Mouse (Mus musculus): ENCODE measurements around the gene Gpr152.

The Gpr152 gene

GRCm38 (mm10) chr19:4171393-4172290 lies 32.1 kb downstream of the Gpr152 start:
- DNase-seq (ENCODE audit: low spot score in 2 of 2), result no peak

GRCm38 (mm10) chr19:4172925-4173324 lies 33.3 kb downstream of the Gpr152 start:
- no peak for DNase-seq (ENCODE audit: low spot score in 2 of 2)

GRCm38 (mm10) chr19:4175368-4175947 lies 35.9 kb downstream of the Gpr152 start, which contains the start of gene Carns1:
Carns1 (minus strand) TSS chr19:4175479.
- no peak for DNase-seq (ENCODE audit: low spot score in 2 of 2)

- DNase-seq (ENCODE audit: low spot score in 2 of 2), result no peak
These were observed 40.8 kb downstream of the Gpr152 start for GRCm38 (mm10) chr19:4180411-4180810.

GRCm38 (mm10) chr19:4181892-4182291 lies 42.3 kb downstream of the Gpr152 start:
- peak; percentile 47 to 55 for DNase-seq (ENCODE audit: low spot score in 2 of 2)

GRCm38 (mm10) chr19:4183689-4184088 lies 44.1 kb downstream of the Gpr152 start:
- no peak for DNase-seq (ENCODE audit: low spot score in 2 of 2)

GRCm38 (mm10) chr19:4184976-4185975 lies 45.7 kb downstream of the Gpr152 start:
- DNase-seq (ENCODE audit: low spot score in 2 of 2), result no peak

GRCm38 (mm10) chr19:4187303-4187702 lies 47.7 kb downstream of the Gpr152 start:
- DNase-seq (ENCODE audit: low spot score in 2 of 2), result no peak

- DNase-seq (ENCODE audit: low spot score in 2 of 2), result no peak
These were observed 49.5 kb downstream of the Gpr152 start for GRCm38 (mm10) chr19:4189051-4189620.

GRCm38 (mm10) chr19:4190831-4191334 lies 51.3 kb downstream of the Gpr152 start, which contains the start of gene Tbc1d10c:
Tbc1d10c (minus strand) TSS chr19:4191284.
- DNase-seq (ENCODE audit: low spot score in 2 of 2), result no peak

GRCm38 (mm10) chr19:4191528-4192250 lies 52.1 kb downstream of the Gpr152 start, which contains the start of gene Ppp1ca:
Ppp1ca (plus strand) TSS chr19:4192065.
- peak; percentile 70 to 88 for DNase-seq (ENCODE audit: low spot score in 2 of 2)

GRCm38 (mm10) chr19:4192251-4192985 lies 52.8 kb downstream of the Gpr152 start:
- DNase-seq (ENCODE audit: low spot score in 2 of 2), result no peak

- no peak for DNase-seq (ENCODE audit: low spot score in 2 of 2)
These were observed 53.5 kb downstream of the Gpr152 start for GRCm38 (mm10) chr19:4193129-4193528.

GRCm38 (mm10) chr19:4194021-4194724 lies 54.6 kb downstream of the Gpr152 start:
- DNase-seq (ENCODE audit: low spot score in 2 of 2), result no peak

GRCm38 (mm10) chr19:4194776-4195650 lies 55.4 kb downstream of the Gpr152 start:
- no peak for DNase-seq (ENCODE audit: low spot score in 2 of 2)
